Mouse (Mus musculus): Measurements from ENCODE around the gene Pbld1.

- no peak for TF ChIP-seq EP300 (IDR thresholded peaks at IDR 0.05; ENCODE audit: low read depth in 1 of 2, low read length in 2 of 2)
- TF ChIP-seq CTCF (IDR thresholded peaks at IDR 0.05 in 2 of 3, conservative IDR thresholded peaks at IDR 0.05 in 1 of 3; ENCODE audit: control insufficient read depth in 1 of 3, insufficient read depth in 1 of 3, low read depth in 2 of 3, low read length in 3 of 3, poor library complexity in 1 of 3, severe bottlenecking in 1 of 3), result no peak
- no peak for TF ChIP-seq TBP (IDR thresholded peaks at IDR 0.05; ENCODE audit: low read depth, low read length)
- TF ChIP-seq POLR2A (IDR thresholded peaks at IDR 0.05; ENCODE audit: control insufficient read depth in 1 of 2, insufficient read depth in 1 of 2, low read depth in 1 of 2, low read length in 2 of 2, poor library complexity in 1 of 2), result no peak
- TF ChIP-seq ZNF384 (IDR thresholded peaks at IDR 0.05; ENCODE audit: low read depth, low read length), result no peak
- no peak for TF ChIP-seq POLR2AphosphoS5 (IDR thresholded peaks at IDR 0.05; ENCODE audit: borderline replicate concordance, low read depth, low read length)
- no peak for TF ChIP-seq MXI1 (IDR thresholded peaks at IDR 0.05; ENCODE audit: low read depth, low read length)
- no peak for TF ChIP-seq UBTF (IDR thresholded peaks at IDR 0.05; ENCODE audit: borderline replicate concordance, insufficient read depth, low read depth, low read length)
- TF ChIP-seq GATA1 (IDR thresholded peaks at IDR 0.05; ENCODE audit: low read depth, low read length), result no peak
- TF ChIP-seq POLR2AphosphoS2 (IDR thresholded peaks at IDR 0.05; ENCODE audit: low read length), result no peak
- TF ChIP-seq E2F4 (IDR thresholded peaks at IDR 0.05; ENCODE audit: borderline replicate concordance, low read depth, low read length), result no peak
- no peak for TF ChIP-seq GABPA (IDR thresholded peaks at IDR 0.05; ENCODE audit: low read depth, low read length)
Measured at GRCm38 (mm10) chr10:63122516-63122915, 62.6 kb downstream of the Pbld1 start.
